Mouse (Mus musculus): Measurements from ENCODE around the gene Ubl7.

DNA sequence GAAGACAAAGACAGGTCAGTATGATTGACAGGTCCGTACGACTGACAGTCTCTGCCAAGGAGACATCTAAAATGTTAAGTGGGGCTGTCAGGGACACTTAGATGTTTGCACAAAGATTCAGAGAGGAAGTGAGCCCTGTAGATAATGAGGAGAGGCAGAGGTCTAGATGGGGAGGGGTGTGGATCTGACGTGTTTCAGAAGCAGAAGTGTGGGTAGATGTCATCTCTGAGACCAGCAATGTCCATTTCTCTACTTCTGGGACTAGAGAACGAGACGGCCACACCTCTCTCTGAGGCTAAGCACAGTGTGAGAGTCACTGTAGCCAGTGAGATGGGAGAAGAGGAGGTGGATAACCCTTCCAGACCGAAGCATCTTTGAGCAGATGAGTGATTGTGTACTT, 67.2 kb downstream of the Ubl7 start:
- no peak for TF ChIP-seq POLR2A (IDR thresholded peaks at IDR 0.05; ENCODE audit: borderline replicate concordance, extremely low read depth, low read depth, low read length)
- TF ChIP-seq CTCF (IDR thresholded peaks at IDR 0.05; ENCODE audit: insufficient read depth, low read length) = no peak

Measured in lung, adult 2 months (tissue).